Mouse (Mus musculus) myocyte (in vitro differentiated cells): ENCODE data around the gene Gm11361.

Experiments used
- E2F4 ChIP-seq: IDR thresholded peaks from one replicate; pipeline ENCODE4 v1.6.1; 2011; ENCODE audit warnings: mild to moderate bottlenecking, control low read depth, moderate library complexity; ENCODE audit not compliant: insufficient read depth
- MAX ChIP-seq: IDR thresholded peaks from one replicate; pipeline ENCODE4 v1.6.1; 2011; ENCODE audit warnings: low read depth, mild to moderate bottlenecking, control low read depth
- MYOD1 ChIP-seq, 3 experiments: IDR thresholded peaks; one replicate each; pipeline ENCODE4 v1.6.1; 2011; ENCODE audit warnings: control low read depth in 2 of 3, low read depth in 2 of 3, mild to moderate bottlenecking in 2 of 3, moderate library complexity in 1 of 3; ENCODE audit not compliant: insufficient read length in 2 of 3, control insufficient read depth in 1 of 3
- POLR2A ChIP-seq: IDR thresholded peaks from one replicate; pipeline ENCODE4 v1.6.1; 2011; ENCODE audit warnings: low read depth, mild to moderate bottlenecking, control low read depth, moderate library complexity; ENCODE audit not compliant: insufficient read length
- USF1 ChIP-seq: IDR thresholded peaks from one replicate; pipeline ENCODE4 v1.6.1; 2011; ENCODE audit warnings: low read depth, mild to moderate bottlenecking, control low read depth, moderate library complexity

GRCm38 (mm10) chr13:28287368-28287767, 30.0 kb downstream of the Gm11361 start:
- no peak for TF ChIP-seq POLR2A
- no peak for TF ChIP-seq MAX
- no peak for TF ChIP-seq MYOD1 (IDR thresholded peaks at IDR 0.05; ENCODE audit: control insufficient read depth in 1 of 3, insufficient read length in 2 of 3, low read depth in 2 of 3)
- TF ChIP-seq E2F4 = no peak
- TF ChIP-seq USF1 = no peak
